13 mouse cellular contexts compared by ENCODE assay signal in genomic region chr11:87686407-87686806, GRCm38 (mm10). TPM values are rescaled to one million over a fixed set of nuclear protein-coding genes. Genes with fewer than 3 reads are reported as not detected.
DNase-seq lines count a peak whose midpoint lies in the region; ATAC-seq and TF ChIP-seq lines count a peak whose summit lies in the region.
"Had no signal": no experiment of that assay in that cellular context is flagged by ENCODE, and none has a peak within 500 bp of the region (broad histone marks: within the 10 kb centered on the region; RNA-seq: fewer than 3 reads in every experiment).

No protein-coding gene starts in this region.

- H3K4me3 ChIP-seq in liver, embryonic 15.5 days (replicated peaks), result no peak overlapping the region
- no peak overlapping the region for H3K4me3 ChIP-seq in liver, embryonic 12.5 days
- peak overlapping the region; percentile 23 to 44 (median 32) for H3K4me3 ChIP-seq in CH12.LX (replicated peaks in 1 of 3; ENCODE audit: low read depth in 2 of 3, low read length in 2 of 3, poor library complexity in 1 of 3)
- no peak overlapping the region for H3K4me3 ChIP-seq in intestine, embryonic 16.5 days (ENCODE audit: low read length)

- peak; percentile 83 for TF ChIP-seq EP300 in CH12.LX (IDR thresholded peaks at IDR 0.05; ENCODE audit: low read length)

- TF ChIP-seq POLR2A in CH12.LX (IDR thresholded peaks at IDR 0.05; ENCODE audit: low read depth, low read length), result 0 out of 2 replicates have a peak, but pooled peaks have one; percentile 25

- TF ChIP-seq RAD21 in CH12.LX (IDR thresholded peaks at IDR 0.05; ENCODE audit: low read depth, low read length), result no peak

- no peak for TF ChIP-seq CTCF in CH12.LX (conservative IDR thresholded peaks at IDR 0.05 in 1 of 2, IDR thresholded peaks at IDR 0.05 in 1 of 2; ENCODE audit: low read depth in 2 of 2, low read length in 2 of 2)

- 0 out of 2 replicates have a peak overlapping the region, but pooled peaks have one; percentile 2 for H3K27ac ChIP-seq in liver, embryonic 15.5 days (replicated peaks)
- H3K27ac ChIP-seq in liver, embryonic 12.5 days, result no peak overlapping the region
- H3K27ac ChIP-seq in CH12.LX (ENCODE audit: insufficient read depth, low read depth), result peak overlapping the region; percentile 81
- no peak overlapping the region for H3K27ac ChIP-seq in intestine, embryonic 16.5 days (ENCODE audit: low read length)

- intact Hi-C loops in left cerebral cortex, postnatal 10 days (cut with DNase I), result no loop called here

- no peaks in the 10 kb centered on the region for H3K36me3 ChIP-seq in liver, embryonic 15.5 days (replicated peaks)
- no peaks in the 10 kb centered on the region for H3K36me3 ChIP-seq in liver, embryonic 12.5 days
- peaks cover 5 to 45% of the 10 kb centered on the region in 2 experiments for H3K36me3 ChIP-seq in CH12.LX (replicated peaks in 1 of 2; ENCODE audit: control insufficient read depth in 1 of 2, insufficient read depth in 1 of 2, low read length in 1 of 2)
- no peaks in the 10 kb centered on the region for H3K36me3 ChIP-seq in intestine, embryonic 16.5 days (ENCODE audit: control insufficient read depth, insufficient read depth, low read length)

- dilution Hi-C loops in CH12.LX (cut with MboI; ENCODE audit: extremely low pct_ligation_motif_present, extremely low pct_unique_long_range_greater_than_20kb, low sequenced_read_pairs), result no loop called here

- in situ Hi-C loops in CH12.LX (cut with MboI; ENCODE audit: low pct_ligation_motif_present, low pct_unique_long_range_greater_than_20kb, low sequenced_read_pairs), result no loop called here

- H3K27me3 ChIP-seq in liver, embryonic 15.5 days, result no peaks in the 10 kb centered on the region
- no peaks in the 10 kb centered on the region for H3K27me3 ChIP-seq in liver, embryonic 12.5 days (replicated peaks)
- H3K27me3 ChIP-seq in CH12.LX (replicated peaks), result no peaks in the 10 kb centered on the region
- no peaks in the 10 kb centered on the region for H3K27me3 ChIP-seq in intestine, embryonic 16.5 days (replicated peaks; ENCODE audit: control insufficient read depth, insufficient read depth, low read length)

- H3K4me2 ChIP-seq in liver, embryonic 15.5 days, result no peak overlapping the region
- no peak overlapping the region for H3K4me2 ChIP-seq in liver, embryonic 12.5 days
- H3K4me2 ChIP-seq in CH12.LX (ENCODE audit: insufficient read depth, low read depth, poor library complexity, severe bottlenecking), result peak overlapping the region; percentile 97
- no peak overlapping the region for H3K4me2 ChIP-seq in intestine, embryonic 16.5 days (ENCODE audit: low read depth, low read length)

- peaks cover 88% of the 10 kb centered on the region for H3K79me2 ChIP-seq in CH12.LX (replicated peaks; ENCODE audit: control insufficient read depth, extremely low read depth, insufficient read depth, poor library complexity, severe bottlenecking)

- ATAC-seq in liver, embryonic 15.5 days (ENCODE audit: insufficient read depth), result no peak
- ATAC-seq in liver, embryonic 12.5 days, result no peak
- ATAC-seq in intestine, embryonic 16.5 days, result no peak

- WGBS in liver, embryonic 15.5 days (ENCODE audit: insufficient replicate concordance), result 40% methylated on average over 7 of the region's 7 CpGs
- 44% methylated on average over 7 of the region's 7 CpGs for WGBS in liver, embryonic 12.5 days (ENCODE audit: insufficient replicate concordance)
- WGBS in intestine, embryonic 16.5 days, result 58% methylated on average over 7 of the region's 7 CpGs

- H3K4me1 ChIP-seq in liver, embryonic 15.5 days (replicated peaks), result peaks cover 64% of the 10 kb centered on the region
- peaks cover 74% of the 10 kb centered on the region for H3K4me1 ChIP-seq in liver, embryonic 12.5 days
- peaks cover 30 to 90% of the 10 kb centered on the region in 2 experiments for H3K4me1 ChIP-seq in CH12.LX (ENCODE audit: control insufficient read depth in 1 of 2, insufficient read depth in 2 of 2)
- H3K4me1 ChIP-seq in intestine, embryonic 16.5 days (ENCODE audit: control insufficient read depth, insufficient read depth, low read length), result peaks cover 30% of the 10 kb centered on the region

- no peak overlapping the region for H3K9ac ChIP-seq in liver, embryonic 15.5 days
- H3K9ac ChIP-seq in liver, embryonic 12.5 days, result no peak overlapping the region
- H3K9ac ChIP-seq in CH12.LX (ENCODE audit: insufficient read depth, low read depth), result peak overlapping the region; percentile 50; the same call in 1 of the 2 replicates
- no peak overlapping the region for H3K9ac ChIP-seq in intestine, embryonic 16.5 days (ENCODE audit: low read depth, low read length)

- no peaks in the 10 kb centered on the region for H3K9me3 ChIP-seq in liver, embryonic 15.5 days (replicated peaks)
- H3K9me3 ChIP-seq in liver, embryonic 12.5 days (replicated peaks), result no peaks in the 10 kb centered on the region
- H3K9me3 ChIP-seq in CH12.LX (replicated peaks; ENCODE audit: low read length), result no peaks in the 10 kb centered on the region
- no peaks in the 10 kb centered on the region for H3K9me3 ChIP-seq in intestine, embryonic 16.5 days (ENCODE audit: control insufficient read depth, low read length)

- DNase-seq in A20 (ENCODE audit: low read depth, low spot score), result peak; percentile 46
- DNase-seq in CH12.LX (ENCODE audit: extremely low read depth), result peak; percentile 93
- peak; percentile 67 for DNase-seq in induced T-regulatory cell, adult 2 months (ENCODE audit: low read depth)
- no peak for DNase-seq in left cerebral cortex, postnatal 10 days (ENCODE audit: extremely low spot score in 1 of 2, low spot score in 2 of 2)
- DNase-seq in cerebellum, adult 18-20 months, result no peak
- DNase-seq: gastrocnemius, postnatal 25 days; heart, postnatal 36 days; kidney, adult 8-10 months; lung, adult 2 months; right cerebral cortex, postnatal 25 days had no signal

TF ChIP-seq in CH12.LX, 34 proteins besides CTCF, POLR2A, EP300 and RAD21 (continues in another document):
- TF ChIP-seq JUN (IDR thresholded peaks at IDR 0.05; ENCODE audit: insufficient read depth, low read depth, low read length) (peak; percentile 99), GABPA (IDR thresholded peaks at IDR 0.05; ENCODE audit: insufficient replicate concordance, low read depth, low read length) (no peak), USF2 (conservative IDR thresholded peaks at IDR 0.05; ENCODE audit: low read depth, low read length) (no peak), ZC3H11A (IDR thresholded peaks at IDR 0.05; ENCODE audit: low read depth, low read length) (no peak), ZNF384 (IDR thresholded peaks at IDR 0.05; ENCODE audit: low read depth, low read length) (no peak), MAZ (IDR thresholded peaks at IDR 0.05; ENCODE audit: low read depth, low read length) (no peak; the same call in 1 of the 2 replicates), TBP (conservative IDR thresholded peaks at IDR 0.05; ENCODE audit: low read depth, low read length) (peak; percentile 60; the same call in 1 of the 2 replicates), ELF1 (IDR thresholded peaks at IDR 0.05; ENCODE audit: low read depth, low read length) (peak; percentile 67), NRF1 (IDR thresholded peaks at IDR 0.05; ENCODE audit: low read depth, low read length) (peak; percentile 4; the same call in 1 of the 2 replicates), ZKSCAN1 (IDR thresholded peaks at IDR 0.05; ENCODE audit: borderline replicate concordance, low read depth, low read length) (no peak), BHLHE40 (IDR thresholded peaks at IDR 0.05; ENCODE audit: low read depth, low read length) (peak; percentile 99), RCOR1 (conservative IDR thresholded peaks at IDR 0.05; ENCODE audit: low read depth, low read length) (no peak; the same call in 1 of the 2 replicates), NELFE (IDR thresholded peaks at IDR 0.05; ENCODE audit: low read depth, low read length) (peak; percentile 28; the same call in 1 of the 2 replicates), IRF4 (IDR thresholded peaks at IDR 0.05; ENCODE audit: low read depth, low read length) (peak; percentile 70), KAT2A (IDR thresholded peaks at IDR 0.05; ENCODE audit: insufficient replicate concordance, low read length) (0 out of 2 replicates have a peak, but pooled peaks have one; percentile 14), MEF2A (IDR thresholded peaks at IDR 0.05; ENCODE audit: borderline replicate concordance, low read depth, low read length) (peak; percentile 83), ZMIZ1 (IDR thresholded peaks at IDR 0.05; ENCODE audit: low read depth, low read length) (peak; percentile 57; the same call in 1 of the 2 replicates), MAFK (IDR thresholded peaks at IDR 0.05; ENCODE audit: insufficient replicate concordance, low read length) (peak; percentile 5; the same call in 1 of the 2 replicates), CHD1 (IDR thresholded peaks at IDR 0.05; ENCODE audit: low read depth, low read length) (peak; percentile 90), MXI1 (IDR thresholded peaks at IDR 0.05; ENCODE audit: low read depth, low read length) (peak; percentile 84), JUND (conservative IDR thresholded peaks at IDR 0.05; ENCODE audit: low read depth, low read length) (peak; percentile 99), POLR2AphosphoS2 (IDR thresholded peaks at IDR 0.05; ENCODE audit: low read depth, low read length) (no peak), MAX (IDR thresholded peaks at IDR 0.05; ENCODE audit: low read length) (peak; percentile 86), SMC3 (IDR thresholded peaks at IDR 0.05; ENCODE audit: low read depth, low read length) (no peak), ETS1 (conservative IDR thresholded peaks at IDR 0.05; ENCODE audit: low read depth, low read length) (peak; percentile 92)

RNA-seq across cellular contexts. Expression of gene Rnf43, which starts 23.9 kb away (rescaled TPM):
- polyA plus RNA-seq in liver, embryonic 15.5 days (2015; fragmentation: Nextera tagmentation; extraction: Ambion mirVana), result 5.0 and 5.6 TPM in 2 replicates
- 5.3 and 6.9 TPM in 2 replicates for polyA plus RNA-seq in liver, embryonic 12.5 days (2016; fragmentation: Nextera tagmentation; extraction: Ambion mirVana)
- 23.8 and 27.7 TPM in 2 replicates for total RNA-seq in CH12.LX (2012; rRNA removed)
- total RNA-seq in CH12.LX (2014; rRNA removed), result 10.7 and 12.2 TPM in 2 replicates
- 26.3 and 27.8 TPM in 2 replicates for polyA plus RNA-seq in CH12.LX (2012; ENCODE audit: insufficient read length, low read depth)
- 11.2 and 12.4 TPM in 2 replicates for polyA plus RNA-seq in intestine, embryonic 16.5 days (2015; fragmentation: Nextera tagmentation; extraction: Ambion mirVana)
- 1 to 10 TPM; 2.3 to 3.2 TPM for total RNA-seq in left cerebral cortex, postnatal 10 days (2021)

RNA-seq across cellular contexts. Expression of gene Supt4a, which starts 50.9 kb away (rescaled TPM):
- 177 and 195 TPM in 2 replicates for polyA plus RNA-seq in liver, embryonic 15.5 days (2015; fragmentation: Nextera tagmentation; extraction: Ambion mirVana)
- polyA plus RNA-seq in liver, embryonic 12.5 days (2016; fragmentation: Nextera tagmentation; extraction: Ambion mirVana), result 207 and 209 TPM in 2 replicates
- total RNA-seq in CH12.LX (2012; rRNA removed) (241 and 287 TPM in 2 replicates), CH12.LX (2014; rRNA removed) (251 and 256 TPM in 2 replicates)
- polyA plus RNA-seq in CH12.LX (2012; ENCODE audit: insufficient read length, low read depth), result 220 and 229 TPM in 2 replicates
- polyA plus RNA-seq in intestine, embryonic 16.5 days (2015; fragmentation: Nextera tagmentation; extraction: Ambion mirVana), result 108 and 111 TPM in 2 replicates
- total RNA-seq in left cerebral cortex, postnatal 10 days (2021), result 10 to 100 TPM; 48.5 to 57.1 TPM

Comparison
In these comparisons a context has a peak if more than half of its experiments do, and no peak if none do; other contexts are left out.
1. H3K27ac ChIP-seq: peak in liver, embryonic 15.5 days (single experiment) and CH12.LX (single experiment); none in liver, embryonic 12.5 days (single experiment) and intestine, embryonic 16.5 days (single experiment).
2. H3K4me3 ChIP-seq: peak in CH12.LX (3 of 3); none in liver, embryonic 15.5 days (single experiment), liver, embryonic 12.5 days (single experiment) and intestine, embryonic 16.5 days (single experiment).
3. DNase-seq: peak in A20 (single experiment), CH12.LX (single experiment) and induced T-regulatory cell, adult 2 months (single experiment); none in left cerebral cortex, postnatal 10 days (0 of 2) and cerebellum, adult 18-20 months (0 of 2).